Mouse (Mus musculus) neural tube, embryonic 15.5 days (tissue): Measurements from ENCODE around the gene Nmnat1. TPM values are rescaled to one million over a fixed set of nuclear protein-coding genes. Genes with fewer than 3 reads are reported as not detected.
A peak's percentile ranks its signal among the peaks of the same experiment; 100 is the strongest.

Experiments
- ATAC-seq: fragments of 200-750 bp; cut with Nextera tagmentation; 2 replicates; pipeline ENCODE4 v1.8.0; 2017; ENCODE audit warnings: mild to moderate bottlenecking, moderate TSS enrichment, moderate library complexity; ENCODE audit not compliant: low FRiP score
- H3K27ac ChIP-seq: fragments of 300-500 bp; sonication (generic); replicated peaks from 2 replicates; pipeline ENCODE4 v1.5.1; 2015; ENCODE audit warnings: mild to moderate bottlenecking, inconsistent platforms
- H3K27me3 ChIP-seq: fragments of 300-500 bp; sonication (generic); replicated peaks from 2 replicates; pipeline ENCODE4 v1.6.1; 2015; ENCODE audit warnings: inconsistent platforms
- H3K36me3 ChIP-seq: fragments of 300-500 bp; sonication (generic); 2 replicates; pipeline ENCODE4 v1.6.1; 2015; ENCODE audit warnings: inconsistent platforms
- H3K4me1 ChIP-seq: fragments of 300-500 bp; sonication (generic); 2 replicates; pipeline ENCODE4 v1.6.1; 2015; ENCODE audit warnings: inconsistent platforms
- H3K4me2 ChIP-seq: fragments of 300-500 bp; sonication (generic); 2 replicates; pipeline ENCODE4 v1.6.1; 2015; ENCODE audit warnings: inconsistent platforms, mild to moderate bottlenecking, moderate library complexity
- H3K4me3 ChIP-seq: fragments of 300-500 bp; sonication (generic); replicated peaks from 2 replicates; pipeline ENCODE4 v1.5.1; 2015; ENCODE audit warnings: mild to moderate bottlenecking, inconsistent platforms
- H3K9ac ChIP-seq: fragments of 300-500 bp; sonication (generic); replicated peaks from 2 replicates; pipeline ENCODE4 v1.6.1; 2015; ENCODE audit warnings: mild to moderate bottlenecking, inconsistent platforms
- H3K9me3 ChIP-seq: fragments of 300-500 bp; sonication (generic); replicated peaks from 2 replicates; pipeline ENCODE4 v1.6.1; 2016; ENCODE audit warnings: inconsistent platforms
- WGBS: fragments of 180-500 bp; shearing (Covaris S2); methylation state at CpG from one replicate; pipeline ENCODE4 v1.1.7; 2015; ENCODE audit warnings: mixed read lengths; 5-methylcytosine and 5-hydroxymethylcytosine counted together
- polyA plus RNA-seq: library from polyadenylated mRNA; unstranded; fragments of >200 nt; fragmentation: Nextera tagmentation; extraction: Ambion mirVana; gene quantifications from 2 replicates; pipeline ENCODE4 v1.2.1, GENCODE M21; 2015

The Nmnat1 gene
- polyA plus RNA-seq, 1 experiment from 2014 or later: 5.8 TPM

DNA sequence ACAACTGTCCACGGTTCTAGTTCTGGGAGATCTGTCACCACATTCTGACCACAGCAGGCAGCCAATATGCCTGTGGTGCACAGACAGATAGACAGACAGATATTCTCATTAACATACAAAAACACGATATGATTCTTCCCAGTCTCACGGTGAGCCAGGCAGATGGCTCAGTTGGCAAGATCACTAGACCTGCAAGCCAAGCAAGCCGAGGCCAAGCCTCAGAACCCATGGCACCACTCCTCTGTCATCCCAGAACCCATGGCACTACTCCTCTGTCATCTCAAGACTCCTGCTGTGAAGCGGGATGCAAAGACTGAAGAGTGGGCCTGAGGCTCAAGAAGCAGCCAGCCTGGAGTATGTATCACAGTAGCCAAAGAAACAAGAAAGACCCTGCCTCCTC, 55.4 kb downstream of the Nmnat1 start:
- H3K4me3 ChIP-seq: no peak overlapping the region
- H3K9ac ChIP-seq: no peak overlapping the region
- H3K4me1 ChIP-seq: peaks cover 6% of the 10 kb centered on the region
- H3K27ac ChIP-seq: no peak overlapping the region
- H3K9me3 ChIP-seq: no peaks in the 10 kb centered on the region
- H3K4me2 ChIP-seq: no peak overlapping the region
- no peak for ATAC-seq
- no peaks in the 10 kb centered on the region for H3K27me3 ChIP-seq
- no peaks in the 10 kb centered on the region for H3K36me3 ChIP-seq
- 80% methylated on average over 5 of the region's 5 CpGs for WGBS

DNA sequence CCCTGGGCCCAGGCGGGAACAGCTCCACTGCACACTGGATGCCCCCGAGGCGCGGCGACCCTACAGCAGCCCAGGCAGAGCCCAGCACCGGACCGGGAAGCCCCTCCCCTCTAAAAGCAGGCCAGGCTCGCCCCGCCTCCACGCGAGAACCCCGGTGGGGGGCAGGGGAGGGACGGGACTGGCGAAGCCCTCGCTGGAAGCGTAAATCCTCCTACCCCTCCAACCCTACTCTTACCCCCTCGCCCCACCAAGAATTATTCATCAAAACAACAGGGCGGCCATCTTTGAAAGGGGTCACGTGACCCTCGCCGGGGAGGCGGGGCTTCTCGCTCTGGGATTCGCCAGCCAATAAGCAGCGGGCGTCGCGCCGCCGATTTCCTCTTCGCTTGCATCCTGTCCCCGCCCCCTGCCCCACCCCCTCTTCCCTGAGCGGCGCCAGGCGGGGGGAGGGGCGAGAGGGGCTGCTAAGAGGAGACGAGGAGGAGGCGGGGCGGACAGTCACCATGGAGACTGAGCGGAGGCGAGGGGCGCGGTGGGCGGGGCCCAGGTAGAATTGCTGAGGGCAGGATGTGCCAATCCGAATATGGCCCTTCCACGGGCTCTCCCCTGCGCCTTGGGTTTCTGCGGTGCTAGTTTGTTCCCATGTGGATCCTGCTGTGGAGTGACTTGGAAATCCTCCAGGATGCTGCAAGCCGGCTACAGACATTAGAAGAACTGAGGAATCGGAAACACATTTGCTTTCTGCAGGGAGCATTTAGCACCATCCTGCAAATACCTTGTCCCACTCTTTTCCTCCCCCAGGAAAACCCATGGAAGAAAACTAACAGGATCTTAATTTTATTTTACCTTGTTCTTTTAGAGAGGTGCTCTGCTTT, 58.4 kb downstream of the Nmnat1 start, which contains the start of gene Ube4b:
TSS of gene Ube4b (minus strand) at position 425 of the 875 bp plus-strand sequence.
- H3K4me2 ChIP-seq: peak within 1 kb of the TSS; percentile 65
- no peaks in the 10 kb centered on the region for H3K27me3 ChIP-seq
- no peaks in the 10 kb centered on the region for H3K9me3 ChIP-seq
- peak; percentile 92 for ATAC-seq
- H3K27ac ChIP-seq: peak within 1 kb of the TSS; percentile 99
- peak within 1 kb of the TSS; percentile 90 for H3K9ac ChIP-seq
- H3K36me3 ChIP-seq: no peaks in the 10 kb centered on the region
- WGBS: under 1% methylated on average over 48 of the region's 50 CpGs
- peak within 1 kb of the TSS; percentile 95 for H3K4me3 ChIP-seq
- peaks cover 29% of the 10 kb centered on the region for H3K4me1 ChIP-seq

DNA sequence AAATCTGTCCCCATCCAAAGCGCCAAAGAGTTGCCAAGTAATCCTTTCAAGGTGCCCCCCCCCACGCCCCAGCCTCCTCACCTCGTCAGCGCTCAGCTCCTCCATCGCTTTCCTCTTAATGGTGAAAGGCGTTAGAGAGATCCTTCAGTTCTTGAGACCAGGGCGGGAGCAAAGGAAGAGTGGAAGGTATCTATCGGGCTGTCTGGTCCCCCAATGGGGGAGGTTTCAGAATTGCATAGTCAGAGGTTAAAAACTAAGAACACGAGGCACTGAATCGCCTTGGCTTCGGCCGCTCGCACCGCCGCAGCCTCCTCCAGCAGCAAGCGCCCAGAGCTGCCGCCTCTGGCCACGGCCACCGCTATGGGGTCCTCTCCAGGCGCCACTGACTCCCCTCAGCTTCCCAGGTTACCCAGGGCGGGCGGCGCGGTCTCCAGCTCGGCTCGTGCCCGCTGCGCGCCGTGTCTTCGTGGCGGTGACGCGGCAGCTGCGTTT, 59.2 kb downstream of the Nmnat1 start:
- ATAC-seq: peak; percentile 48
- 0% methylated on average over 35 of the region's 35 CpGs for WGBS

DNA sequence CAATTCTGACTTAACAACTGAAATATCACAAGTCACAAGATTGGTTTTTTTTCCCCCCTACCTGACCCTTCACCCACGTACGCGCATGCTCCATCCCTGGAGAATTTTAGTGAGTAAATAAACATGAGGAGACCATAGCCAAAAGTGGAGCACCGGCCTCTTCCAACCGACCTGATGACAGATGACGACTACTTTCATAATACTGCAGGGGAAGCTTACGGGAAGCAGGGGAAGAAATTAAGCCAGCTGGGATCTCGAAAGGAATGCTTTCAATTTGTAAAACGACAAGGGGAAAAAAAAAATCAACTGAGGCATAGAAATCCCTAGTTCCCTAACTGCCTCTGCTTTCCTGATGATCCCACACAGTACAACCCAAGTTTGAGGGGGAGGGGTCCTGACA, 60.2 kb downstream of the Nmnat1 start:
- Histone ChIP-seq H3K4me2 (peak overlapping the region; percentile 65), H3K9ac (peak overlapping the region; percentile 90), H3K4me1 (peaks cover 34% of the 10 kb centered on the region), H3K27ac (peak overlapping the region; percentile 51; the same call in 1 of the 2 replicates), H3K27me3 (no peaks in the 10 kb centered on the region), H3K36me3 (no peaks in the 10 kb centered on the region), H3K4me3 (peak overlapping the region; percentile 95), H3K9me3 (no peaks in the 10 kb centered on the region)
- ATAC-seq: no peak
- 1% methylated on average over 9 of the region's 9 CpGs for WGBS

More for the DNA sequence above, 59.2 kb downstream of the Nmnat1 start:
- H3K9ac ChIP-seq: peak overlapping the region; percentile 90
- H3K36me3 ChIP-seq: no peaks in the 10 kb centered on the region
- H3K27ac ChIP-seq: peak overlapping the region; percentile 99
- peaks cover 34% of the 10 kb centered on the region for H3K4me1 ChIP-seq
- peak overlapping the region; percentile 95 for H3K4me3 ChIP-seq
- H3K9me3 ChIP-seq: no peaks in the 10 kb centered on the region
- H3K27me3 ChIP-seq: no peaks in the 10 kb centered on the region
- H3K4me2 ChIP-seq: peak overlapping the region; percentile 65

DNA sequence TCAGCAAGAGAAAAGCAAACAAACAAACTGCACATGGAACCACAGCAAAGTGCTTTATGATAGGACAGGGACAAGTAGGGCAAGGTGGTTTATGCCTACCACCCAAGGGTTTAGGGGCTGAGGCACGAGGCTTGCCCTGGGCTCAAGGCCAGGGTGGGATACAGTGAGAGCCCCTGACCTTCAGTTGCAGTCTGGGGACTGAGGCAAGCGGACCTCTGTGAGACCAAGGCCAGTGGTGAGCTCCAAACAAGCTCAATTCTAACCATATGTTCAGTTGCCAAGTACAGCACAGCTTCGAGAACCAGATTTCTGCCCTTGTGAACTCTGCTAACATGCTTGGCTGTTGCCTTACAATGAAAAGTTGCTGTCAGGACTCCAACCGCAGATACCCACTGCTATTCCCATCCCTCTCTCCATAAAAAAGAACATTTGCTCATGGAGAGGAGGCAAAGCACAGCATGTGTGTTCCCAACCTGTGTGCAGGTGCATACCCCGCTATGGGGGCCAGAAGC, 67.1 kb downstream of the Nmnat1 start:
- Histone ChIP-seq H3K9ac (no peak overlapping the region), H3K4me1 (peaks cover 62% of the 10 kb centered on the region), H3K4me3 (no peak overlapping the region), H3K27ac (no peak overlapping the region), H3K9me3 (no peaks in the 10 kb centered on the region), H3K4me2 (no peak overlapping the region), H3K27me3 (no peaks in the 10 kb centered on the region), H3K36me3 (no peaks in the 10 kb centered on the region)
- WGBS: 77% methylated on average over 5 of the region's 5 CpGs
- no peak for ATAC-seq

Other genes with a start within 250 kb of the Nmnat1 start
- gene Kif1b, start 177.5 kb downstream of the Nmnat1 start, polyA plus RNA-seq: 102 and 121 TPM in 2 replicates
- gene Ube4b, start 58.5 kb downstream of the Nmnat1 start, polyA plus RNA-seq: 50.4 and 54.5 TPM in 2 replicates
- gene Rbp7, start 30.2 kb downstream of the Nmnat1 start, polyA plus RNA-seq: 1.1 TPM in 1 of 2 replicates, not detected in the other
- gene Tmem274, start 7.8 kb downstream of the Nmnat1 start, polyA plus RNA-seq: not detected in 2 replicates
- 37.9 and 40.0 TPM in 2 replicates for gene Lzic, start within 50 bp of the Nmnat1 start, polyA plus RNA-seq
- gene Ctnnbip1, start 33.0 kb upstream of the Nmnat1 start, polyA plus RNA-seq: 92.7 and 103 TPM in 2 replicates
- gene Clstn1, start 101.3 kb upstream of the Nmnat1 start, polyA plus RNA-seq: 142 and 188 TPM in 2 replicates
- gene Pik3cd, start 217.4 kb upstream of the Nmnat1 start, polyA plus RNA-seq: 16.0 and 18.0 TPM in 2 replicates